Mouse (Mus musculus): Measurements from ENCODE around the gene Ifitm10. TPM values are rescaled to one million over a fixed set of nuclear protein-coding genes. Genes with fewer than 3 reads are reported as not detected.
"Not testable (repeated sequence)": the region's sequence is repeated elsewhere in the genome, so short reads cannot be mapped to it uniquely, and the experiment has no call there.

Gene Ifitm10
- total RNA-seq (2021) = 10 to 100 TPM; 26.4 to 28.8 TPM

GRCm38 (mm10) chr7:142373641-142374412, at the start of gene Ifitm10:
Gene Ifitm10, minus strand, starts transcription at chr7:142373753.
- DNase-seq (ENCODE audit: low spot score in 2 of 2) = no peak
- intact Hi-C loops (cut with DNase I) = loop anchor here (2.0 kb wide), 1 partner anchor 13 kb away; no protein-coding TSS in a partner anchor

GRCm38 (mm10) chr7:142421826-142422225, 48.3 kb upstream of the Ifitm10 start:
- intact Hi-C loops (cut with DNase I) = no loop called here

GRCm38 (mm10) chr7:142419887-142420286, 46.3 kb upstream of the Ifitm10 start:
- DNase-seq (ENCODE audit: low spot score in 2 of 2) = no peak
- intact Hi-C loops (cut with DNase I) = no loop called here

More at GRCm38 (mm10) chr7:142421826-142422225, 48.3 kb upstream of the Ifitm10 start:
- DNase-seq (ENCODE audit: low spot score in 2 of 2) = no peak

GRCm38 (mm10) chr7:142418679-142419078, 45.1 kb upstream of the Ifitm10 start:
- intact Hi-C loops (cut with DNase I) = no loop called here
- DNase-seq (ENCODE audit: low spot score in 2 of 2) = no peak

GRCm38 (mm10) chr7:142418027-142418426, 44.5 kb upstream of the Ifitm10 start:
- intact Hi-C loops (cut with DNase I) = no loop called here

GRCm38 (mm10) chr7:142416225-142416624, 42.7 kb upstream of the Ifitm10 start:
- DNase-seq (ENCODE audit: low spot score in 2 of 2) = no peak
- intact Hi-C loops (cut with DNase I) = no loop called here

More at GRCm38 (mm10) chr7:142418027-142418426, 44.5 kb upstream of the Ifitm10 start:
- DNase-seq (ENCODE audit: low spot score in 2 of 2) = no peak

DNA sequence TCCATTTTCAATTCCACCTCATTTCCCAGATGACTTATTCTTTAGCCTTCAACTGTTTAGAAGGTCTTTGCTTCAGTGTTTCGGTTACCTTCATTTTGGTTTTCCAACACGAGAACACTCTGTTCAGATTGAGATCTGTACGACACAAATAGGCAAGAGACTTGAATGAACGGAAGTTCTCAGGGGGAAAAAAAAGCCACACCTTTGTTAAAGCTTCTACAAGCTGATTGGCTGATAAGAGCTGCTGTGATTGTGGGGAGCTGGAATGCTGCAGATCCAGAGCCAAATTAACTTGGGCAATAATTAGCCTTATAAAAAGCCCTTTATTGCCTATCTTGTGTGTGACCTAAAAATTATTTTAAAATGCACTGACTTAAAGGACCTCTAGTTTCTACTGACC, 41.8 kb upstream of the Ifitm10 start:
- intact Hi-C loops (cut with DNase I) = no loop called here
- DNase-seq (ENCODE audit: low spot score in 2 of 2) = no peak

- intact Hi-C loops (cut with DNase I) = no loop called here
- DNase-seq (ENCODE audit: low spot score in 2 of 2) = no peak
Observed at GRCm38 (mm10) chr7:142413285-142413684, 39.7 kb upstream of the Ifitm10 start.

- DNase-seq (ENCODE audit: low spot score in 2 of 2) = no peak
Observed at GRCm38 (mm10) chr7:142409603-142410002, 36.0 kb upstream of the Ifitm10 start.

GRCm38 (mm10) chr7:142408686-142409085, 35.1 kb upstream of the Ifitm10 start:
- intact Hi-C loops (cut with DNase I) = no loop called here
- DNase-seq (ENCODE audit: low spot score in 2 of 2) = no peak

More at GRCm38 (mm10) chr7:142409603-142410002, 36.0 kb upstream of the Ifitm10 start:
- intact Hi-C loops (cut with DNase I) = no loop called here

DNA sequence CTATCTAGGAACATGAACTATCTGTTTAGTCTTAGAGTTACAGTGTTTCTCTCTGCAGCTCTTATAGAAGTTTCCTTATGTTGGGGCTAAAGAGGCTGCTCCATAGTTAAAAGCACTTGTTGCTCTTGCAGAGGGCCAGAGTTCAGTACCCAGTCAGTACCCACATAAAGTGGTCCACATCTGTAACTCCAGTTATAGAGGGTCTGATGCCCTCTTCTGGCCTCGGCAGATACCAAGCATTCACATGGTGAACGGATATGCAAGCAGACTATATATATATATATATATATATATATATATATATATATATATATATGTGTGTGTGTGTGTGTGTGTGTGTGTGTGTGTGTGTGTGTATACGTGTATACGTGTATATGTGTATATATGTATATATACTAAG, 34.4 kb upstream of the Ifitm10 start:
- DNase-seq (ENCODE audit: low spot score in 2 of 2) = no peak
- intact Hi-C loops (cut with DNase I) = no loop called here

DNA sequence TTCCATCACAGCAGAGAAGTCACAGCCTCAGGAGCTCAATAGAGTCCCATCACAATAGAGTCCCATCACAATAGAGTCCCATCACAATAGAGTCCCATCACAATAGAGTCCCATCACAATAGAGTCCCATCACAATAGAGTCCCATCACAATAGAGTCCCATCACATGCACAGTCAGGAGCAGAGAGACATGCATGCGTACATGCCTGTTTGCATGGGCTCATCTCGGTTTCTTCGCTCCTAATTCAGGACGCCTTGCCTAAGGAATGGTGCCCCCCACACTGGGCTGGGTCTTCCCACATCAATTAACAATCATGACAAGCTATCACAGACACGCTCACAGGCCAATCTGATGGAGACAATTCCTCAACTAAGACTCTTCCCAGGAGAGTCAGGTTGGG, 31.6 kb upstream of the Ifitm10 start:
- intact Hi-C loops (cut with DNase I); DNase-seq (ENCODE audit: low spot score in 2 of 2): not testable (repeated sequence)

- no peak for DNase-seq (ENCODE audit: low spot score in 2 of 2)
Observed at GRCm38 (mm10) chr7:142403591-142403990, 30.0 kb upstream of the Ifitm10 start.

GRCm38 (mm10) chr7:142400750-142401142, 27.2 kb upstream of the Ifitm10 start:
- intact Hi-C loops (cut with DNase I) = no loop called here

More at GRCm38 (mm10) chr7:142403591-142403990, 30.0 kb upstream of the Ifitm10 start:
- intact Hi-C loops (cut with DNase I) = no loop called here

GRCm38 (mm10) chr7:142400112-142400749, 26.7 kb upstream of the Ifitm10 start:
- intact Hi-C loops (cut with DNase I) = no loop called here
- DNase-seq (ENCODE audit: low spot score in 2 of 2) = peak; percentile 38 to 74

More at GRCm38 (mm10) chr7:142400750-142401142, 27.2 kb upstream of the Ifitm10 start:
- no peak for DNase-seq (ENCODE audit: low spot score in 2 of 2)

- no peak for DNase-seq (ENCODE audit: low spot score in 2 of 2)
- intact Hi-C loops (cut with DNase I) = no loop called here
Observed at GRCm38 (mm10) chr7:142399250-142399649, 25.7 kb upstream of the Ifitm10 start.

- intact Hi-C loops (cut with DNase I) = no loop called here
- DNase-seq (ENCODE audit: low spot score in 2 of 2) = no peak
Observed at GRCm38 (mm10) chr7:142398052-142398451, 24.5 kb upstream of the Ifitm10 start.

DNA sequence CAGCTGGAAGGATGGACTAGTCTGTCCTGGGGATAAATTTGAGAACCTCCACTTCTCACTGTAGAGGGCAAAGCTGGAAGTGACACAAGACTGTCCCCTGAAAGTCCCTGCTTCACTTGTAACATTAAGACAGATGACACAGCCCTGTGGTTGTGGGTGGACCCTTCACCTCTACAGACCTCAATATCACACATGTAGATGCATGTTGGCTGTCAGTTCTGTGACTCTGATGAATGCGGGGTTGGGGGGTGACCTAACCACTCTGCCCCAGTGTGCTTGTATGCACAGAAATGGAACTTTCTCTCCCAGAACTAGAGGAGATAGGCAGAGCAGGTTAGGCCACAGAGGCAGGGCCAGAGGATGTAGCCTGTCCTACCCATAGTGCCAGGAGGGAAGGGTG, 23.1 kb upstream of the Ifitm10 start:
- no peak for DNase-seq (ENCODE audit: low spot score in 2 of 2)
- intact Hi-C loops (cut with DNase I) = no loop called here

DNA sequence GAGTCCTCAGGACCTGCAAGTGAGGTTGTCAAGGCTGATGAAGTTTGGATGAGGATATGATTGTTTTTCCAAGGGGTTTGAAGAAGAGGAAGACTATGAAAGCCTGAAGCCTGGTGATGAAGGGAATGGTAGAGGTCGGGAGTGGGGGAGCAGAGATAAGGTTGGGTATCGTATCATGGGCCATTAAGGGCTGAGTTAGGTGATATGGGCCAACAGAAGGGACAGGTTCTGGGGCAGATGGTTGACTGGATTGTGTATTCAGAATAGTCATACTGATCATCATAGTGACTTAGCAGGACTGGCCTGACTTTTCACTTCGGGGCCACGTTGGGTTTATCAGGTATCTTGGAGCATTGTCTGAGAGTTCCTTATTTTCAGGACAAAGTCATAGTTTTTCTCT, 21.9 kb upstream of the Ifitm10 start:
- no peak for DNase-seq (ENCODE audit: low spot score in 2 of 2)
- intact Hi-C loops (cut with DNase I) = no loop called here

DNA sequence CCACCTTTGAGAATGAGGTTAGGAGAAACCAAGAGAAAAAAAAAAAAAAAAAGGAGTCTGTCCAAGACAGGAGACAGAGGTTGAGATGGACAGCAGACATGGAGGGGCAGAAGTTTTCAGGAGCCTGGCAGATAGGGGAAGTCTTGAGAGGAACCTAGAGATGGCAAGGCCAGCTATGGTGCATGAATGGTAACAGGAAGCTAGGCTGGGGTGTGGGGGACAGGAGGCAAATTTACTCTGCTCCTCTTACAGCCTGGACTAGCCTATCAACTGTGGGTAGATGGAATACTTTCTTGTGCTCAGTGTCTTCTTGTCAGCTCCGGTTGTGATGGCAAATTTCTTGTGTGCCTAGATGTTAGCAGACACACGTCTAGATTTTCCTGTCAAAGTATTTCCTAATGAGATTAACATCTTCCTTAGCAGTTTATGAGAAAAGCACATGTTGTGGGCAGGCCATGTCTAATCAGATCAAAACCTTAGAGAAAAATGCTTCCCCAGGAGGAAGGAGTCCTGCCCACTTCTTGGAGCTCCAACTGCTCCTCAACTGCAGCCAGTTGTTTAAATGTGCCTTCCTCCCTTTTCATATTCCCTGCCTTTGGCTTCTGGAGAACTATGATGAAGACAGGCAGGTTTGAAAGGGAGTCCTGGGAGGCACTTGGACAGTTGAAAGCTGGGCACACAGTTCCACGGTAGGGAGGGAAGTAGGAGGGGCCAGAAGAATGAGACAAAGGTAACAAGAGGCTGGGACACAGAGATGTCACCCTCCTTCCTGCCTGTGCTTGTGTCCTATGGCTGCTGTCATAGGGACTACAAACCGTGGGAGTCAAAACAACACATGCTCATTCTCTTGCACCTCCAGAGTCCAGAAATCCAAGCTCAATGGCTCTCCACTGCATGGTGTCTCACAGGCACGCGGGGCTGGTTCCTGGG, 21.0 kb upstream of the Ifitm10 start:
- DNase-seq (ENCODE audit: low spot score in 2 of 2) = no peak
- intact Hi-C loops (cut with DNase I) = no loop called here
